Mouse (Mus musculus): ENCODE measurements around the gene Gm6096. TPM values are rescaled to one million over a fixed set of nuclear protein-coding genes. Genes with fewer than 3 reads are reported as not detected.
"Not testable (repeated sequence)": the region's sequence is repeated elsewhere in the genome, so short reads cannot be mapped to it uniquely, and the experiment has no call there.

Gene Gm6096
- 0.24 TPM for polyA plus RNA-seq (2021)

DNA sequence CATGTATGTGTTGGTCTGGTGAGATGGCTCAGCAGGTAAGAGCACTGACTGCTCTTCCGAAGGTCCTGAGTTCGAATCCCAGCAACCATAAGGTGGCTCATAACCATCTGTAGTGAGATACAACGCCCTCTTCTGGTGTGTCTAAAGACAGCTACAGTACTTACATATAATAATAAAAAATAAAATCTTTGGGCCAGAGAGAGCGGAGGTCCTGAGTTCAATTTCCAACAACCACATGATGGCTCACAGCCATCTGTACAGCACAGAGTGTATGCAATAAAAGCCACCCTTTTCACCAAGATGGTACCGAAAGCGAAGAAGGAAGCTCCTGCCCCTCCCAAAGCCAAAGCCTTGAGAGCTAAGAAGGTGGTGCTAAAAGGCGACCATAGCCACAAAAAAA is at the start of gene Gm6096:
Gene Gm6096, plus strand, starts transcription at position 301 of the 400 bp plus-strand sequence.
- in situ Hi-C loops (cut with MboI; ENCODE audit: low pct_unique_long_range_greater_than_20kb) = loop anchor here (5.0 to 25.0 kb wide), 2 partner anchors 102 to 412 kb away; partner anchors contain the start of gene Kctd15
- CTCF ChIA-PET = no interaction called here
- POLR2A ChIA-PET = interaction anchor here (0.7 kb wide), 1 partner anchor 178 kb away, joined by 3 read pairs; no protein-coding TSS in a partner anchor
- TF ChIP-seq CTCF (IDR thresholded peaks at IDR 0.05) = peak; percentile 11
- ATAC-seq = no peak
- no peak for DNase-seq (ENCODE audit: low read depth, low spot score)
- H3K27me3 ChIP-seq = no peaks in the 10 kb centered on the region

- H3K27me3 ChIP-seq; ATAC-seq; CTCF ChIA-PET; in situ Hi-C loops (cut with MboI; ENCODE audit: low pct_unique_long_range_greater_than_20kb); POLR2A ChIA-PET; DNase-seq (ENCODE audit: low read depth, low spot score): not testable (repeated sequence)
Observed at GRCm38 (mm10) chr7:34202147-34202546, 48.7 kb upstream of the Gm6096 start.

GRCm38 (mm10) chr7:34206331-34206730 is 44.5 kb upstream of the Gm6096 start:
- in situ Hi-C loops (cut with MboI; ENCODE audit: low pct_unique_long_range_greater_than_20kb) = no loop called here

GRCm38 (mm10) chr7:34208027-34208745 is 42.7 kb upstream of the Gm6096 start:
- H3K27me3 ChIP-seq = no peaks in the 10 kb centered on the region
- POLR2A ChIA-PET = no interaction called here
- DNase-seq (ENCODE audit: low read depth, low spot score) (no peak), ATAC-seq (peak; percentile 28)
- CTCF ChIA-PET = interaction anchor here (1.2 kb wide), 1 partner anchor 11 kb away, joined by 3 read pairs; no protein-coding TSS in a partner anchor
- in situ Hi-C loops (cut with MboI; ENCODE audit: low pct_unique_long_range_greater_than_20kb) = no loop called here
- TF ChIP-seq CTCF (IDR thresholded peaks at IDR 0.05) = no peak

More at GRCm38 (mm10) chr7:34206331-34206730, 44.5 kb upstream of the Gm6096 start:
- POLR2A ChIA-PET = interaction anchor here (0.6 kb wide), 1 partner anchor 13 kb away, joined by 5 read pairs; no protein-coding TSS in a partner anchor
- no peak for TF ChIP-seq CTCF (IDR thresholded peaks at IDR 0.05)
- CTCF ChIA-PET = no interaction called here
- no peak for ATAC-seq
- no peaks in the 10 kb centered on the region for H3K27me3 ChIP-seq
- DNase-seq (ENCODE audit: low read depth, low spot score) = no peak

GRCm38 (mm10) chr7:34213281-34213680 is 37.6 kb upstream of the Gm6096 start:
- POLR2A ChIA-PET = interaction anchor here (1.0 to 1.8 kb wide), 3 partner anchors 9 to 16 kb away, joined by 3 to 4 read pairs (median 3); no protein-coding TSS in a partner anchor
- CTCF ChIA-PET = no interaction called here
- ATAC-seq = no peak
- in situ Hi-C loops (cut with MboI; ENCODE audit: low pct_unique_long_range_greater_than_20kb) = no loop called here
- TF ChIP-seq CTCF (IDR thresholded peaks at IDR 0.05) = no peak
- H3K27me3 ChIP-seq = no peaks in the 10 kb centered on the region
- DNase-seq (ENCODE audit: low read depth, low spot score) = no peak

DNA sequence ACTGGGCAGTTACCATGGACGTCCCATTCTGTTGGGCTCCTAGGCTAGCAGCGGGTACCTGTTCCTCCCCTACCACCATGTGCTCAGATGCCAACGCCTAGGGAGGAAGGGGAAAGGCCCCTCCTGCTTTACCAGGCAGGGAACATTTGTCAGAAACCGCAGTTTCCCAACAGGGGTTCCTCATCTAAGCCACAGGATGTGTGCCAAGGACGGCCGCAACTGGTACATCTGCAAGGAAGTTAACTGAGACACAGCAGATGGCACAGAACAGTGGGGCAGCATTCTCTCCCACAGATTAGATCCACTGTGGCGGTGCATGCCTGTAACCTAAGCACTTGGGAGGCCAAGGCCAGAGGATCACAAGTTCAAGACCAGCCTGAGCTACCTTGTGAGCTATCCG is 36.2 kb upstream of the Gm6096 start:
- no peak for ATAC-seq
- H3K27me3 ChIP-seq = no peaks in the 10 kb centered on the region
- in situ Hi-C loops (cut with MboI; ENCODE audit: low pct_unique_long_range_greater_than_20kb) = no loop called here
- ChIA-PET CTCF (no interaction called here), POLR2A (no interaction called here)
- DNase-seq (ENCODE audit: low read depth, low spot score) = no peak
- TF ChIP-seq CTCF (IDR thresholded peaks at IDR 0.05) = no peak

GRCm38 (mm10) chr7:34215481-34215880 is 35.4 kb upstream of the Gm6096 start:
- no peaks in the 10 kb centered on the region for H3K27me3 ChIP-seq
- TF ChIP-seq CTCF (IDR thresholded peaks at IDR 0.05) = no peak
- DNase-seq (ENCODE audit: low read depth, low spot score) (no peak), ATAC-seq (no peak)
- POLR2A ChIA-PET = no interaction called here
- in situ Hi-C loops (cut with MboI; ENCODE audit: low pct_unique_long_range_greater_than_20kb) = no loop called here
- CTCF ChIA-PET = interaction anchor here (1.4 kb wide), 1 partner anchor 15 kb away, joined by 3 read pairs; the partner anchor contains the start of gene Gpi1

DNA sequence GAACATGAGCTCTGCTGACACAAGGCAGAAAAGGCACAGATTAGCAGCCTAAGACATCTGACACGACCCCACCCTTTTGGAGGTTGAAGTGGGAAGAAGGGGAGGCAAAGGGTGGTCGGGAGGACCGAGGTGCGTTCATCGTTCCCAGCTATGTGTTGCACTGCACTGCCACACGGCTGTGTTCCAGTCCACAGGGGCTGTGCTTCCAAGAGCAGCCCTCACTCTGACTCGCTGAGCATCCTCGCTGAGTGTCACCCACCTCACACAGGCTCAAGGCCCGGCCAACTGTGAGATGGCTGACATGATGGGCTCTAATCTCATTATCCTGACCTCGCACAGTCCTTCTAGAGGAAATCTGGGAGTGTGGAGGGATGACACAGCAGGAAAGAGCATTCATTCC is 34.4 kb upstream of the Gm6096 start:
- TF ChIP-seq CTCF (IDR thresholded peaks at IDR 0.05) = no peak
- no peak for DNase-seq (ENCODE audit: low read depth, low spot score)
- POLR2A ChIA-PET = interaction anchor here (0.6 kb wide), 1 partner anchor 13 kb away, joined by 3 read pairs; no protein-coding TSS in a partner anchor
- CTCF ChIA-PET = interaction anchor here (1.4 to 1.6 kb wide), 2 partner anchors 14 to 24 kb away, joined by 3 read pairs; partner anchors contain the start of gene Gpi1
- in situ Hi-C loops (cut with MboI; ENCODE audit: low pct_unique_long_range_greater_than_20kb) = no loop called here
- no peak for ATAC-seq
- H3K27me3 ChIP-seq = no peaks in the 10 kb centered on the region

DNA sequence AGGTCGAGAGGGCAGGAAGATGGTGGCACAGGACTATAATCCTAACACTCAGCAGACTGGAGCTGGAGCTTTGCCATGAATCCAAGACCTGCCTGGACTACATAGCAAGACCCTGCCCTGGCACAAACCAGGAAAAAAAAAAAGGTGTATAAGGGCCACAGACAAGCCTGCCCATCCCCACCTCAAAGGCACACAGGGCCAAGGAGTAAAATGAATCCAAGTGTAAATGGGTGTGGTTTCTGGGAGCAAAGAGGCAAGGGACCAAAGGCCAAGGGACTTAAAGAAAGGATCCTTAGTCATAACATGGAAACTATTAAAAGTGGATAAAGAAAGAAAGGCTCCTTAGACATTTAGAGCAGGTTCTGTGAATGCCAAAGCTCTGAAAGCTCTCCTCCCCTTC is 32.3 kb upstream of the Gm6096 start:
- ChIA-PET CTCF (interaction anchor here (1.1 kb wide), 1 partner anchor 11 kb away, joined by 3 read pairs; no protein-coding TSS in a partner anchor), POLR2A (no interaction called here)
- ATAC-seq (no peak), DNase-seq (ENCODE audit: low read depth, low spot score) (no peak)
- no peaks in the 10 kb centered on the region for H3K27me3 ChIP-seq
- TF ChIP-seq CTCF (IDR thresholded peaks at IDR 0.05) = no peak
- in situ Hi-C loops (cut with MboI; ENCODE audit: low pct_unique_long_range_greater_than_20kb) = no loop called here

- DNase-seq (ENCODE audit: low read depth, low spot score) = no peak
- ChIA-PET CTCF (no interaction called here), POLR2A (interaction anchor here (1.5 kb wide), 1 partner anchor 8 kb away, joined by 4 read pairs; no protein-coding TSS in a partner anchor)
- no peak for TF ChIP-seq CTCF (IDR thresholded peaks at IDR 0.05)
- ATAC-seq = no peak
- in situ Hi-C loops (cut with MboI; ENCODE audit: low pct_unique_long_range_greater_than_20kb) = no loop called here
- no peaks in the 10 kb centered on the region for H3K27me3 ChIP-seq
Observed at GRCm38 (mm10) chr7:34221594-34222250, 29.1 kb upstream of the Gm6096 start.

DNA sequence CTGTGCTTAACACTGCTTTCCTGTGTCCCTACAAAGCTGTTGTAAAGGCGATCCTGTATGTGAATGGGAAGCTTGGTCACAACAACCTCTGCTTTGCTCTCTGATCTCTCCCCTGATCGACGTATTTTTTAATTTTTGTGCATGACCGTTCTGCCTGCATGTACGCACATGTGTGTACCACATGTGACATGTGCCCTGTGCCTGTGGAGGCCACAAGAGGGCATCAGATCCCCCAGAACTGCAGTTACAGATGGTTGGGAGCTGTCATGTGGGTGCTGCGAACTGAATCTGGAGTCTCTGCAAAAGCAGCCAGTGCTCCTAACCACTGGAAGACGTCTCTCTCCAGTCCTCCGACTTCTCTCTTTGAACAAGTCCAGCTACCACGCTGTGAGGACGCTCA is 28.5 kb upstream of the Gm6096 start:
- DNase-seq (ENCODE audit: low read depth, low spot score) (no peak), ATAC-seq (no peak)
- in situ Hi-C loops (cut with MboI; ENCODE audit: low pct_unique_long_range_greater_than_20kb) = no loop called here
- no peaks in the 10 kb centered on the region for H3K27me3 ChIP-seq
- no peak for TF ChIP-seq CTCF (IDR thresholded peaks at IDR 0.05)
- ChIA-PET CTCF (no interaction called here), POLR2A (interaction anchor here (1.5 kb wide), 1 partner anchor 9 kb away, joined by 4 read pairs; no protein-coding TSS in a partner anchor)

Data from Patski (cell line).